20 mouse cellular contexts compared by ENCODE assay signal in the genomic region with DNA sequence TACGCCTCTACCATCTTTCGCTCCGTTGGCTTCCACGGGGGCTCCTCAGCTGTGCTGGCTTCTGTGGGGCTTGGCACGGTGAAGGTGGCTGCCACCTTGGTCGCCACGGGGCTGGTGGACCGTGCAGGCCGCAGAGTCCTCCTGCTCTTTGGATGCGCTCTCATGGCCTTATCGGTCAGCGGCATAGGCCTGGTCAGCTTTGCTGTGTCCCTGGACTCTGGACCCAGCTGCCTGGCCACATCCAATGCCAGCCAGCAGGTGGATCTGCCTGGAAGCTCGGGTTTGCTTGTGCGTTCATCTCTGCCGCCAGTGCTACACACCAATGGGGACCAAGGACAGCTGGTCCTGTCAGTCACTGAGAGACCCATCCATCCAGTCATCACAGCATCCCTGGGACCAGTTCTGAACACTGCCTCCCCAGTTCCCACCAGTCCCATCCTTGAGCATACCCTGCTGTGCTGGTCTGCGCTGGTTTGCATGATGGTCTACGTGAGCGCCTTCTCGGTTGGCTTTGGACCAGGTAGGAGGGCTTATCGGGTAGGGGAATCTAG. TPM values are rescaled to one million over a fixed set of nuclear protein-coding genes. Genes with fewer than 3 reads are reported as not detected.
DNase-seq lines count a peak whose midpoint lies in the region; ATAC-seq and TF ChIP-seq lines count a peak whose summit lies in the region.
"Had no signal": no experiment of that assay in that cellular context is flagged by ENCODE, and none has a peak within 500 bp of the region (broad histone marks: within the 10 kb centered on the region; RNA-seq: fewer than 3 reads in every experiment).

No protein-coding gene starts in this region.

- H3K9ac ChIP-seq in forebrain, embryonic 14.5 days (ENCODE audit: low read length) = no peak overlapping the region
- H3K9ac ChIP-seq in limb, embryonic 13.5 days = no peak overlapping the region
- H3K9ac ChIP-seq: forebrain, embryonic 13.5 days; hindbrain, embryonic 13.5 days had no signal

- no peaks in the 10 kb centered on the region for H3K9me3 ChIP-seq in forebrain, embryonic 10.5 days
- no peaks in the 10 kb centered on the region for H3K9me3 ChIP-seq in forebrain, embryonic 14.5 days (replicated peaks; ENCODE audit: control insufficient read depth, low read length)
- H3K9me3 ChIP-seq in limb, embryonic 13.5 days = no peaks in the 10 kb centered on the region
- no peaks in the 10 kb centered on the region for H3K9me3 ChIP-seq in limb, embryonic 10.5 days (replicated peaks)
- H3K9me3 ChIP-seq: forebrain, embryonic 13.5 days; hindbrain, embryonic 13.5 days had no signal

- H3K27me3 ChIP-seq in forebrain, embryonic 10.5 days (ENCODE audit: poor library complexity, severe bottlenecking) = no peaks in the 10 kb centered on the region
- no peaks in the 10 kb centered on the region for H3K27me3 ChIP-seq in forebrain, embryonic 14.5 days (replicated peaks; ENCODE audit: control insufficient read depth, insufficient read depth, low read length)
- no peaks in the 10 kb centered on the region for H3K27me3 ChIP-seq in limb, embryonic 13.5 days
- H3K27me3 ChIP-seq in limb, embryonic 10.5 days (ENCODE audit: low read depth, poor library complexity, severe bottlenecking) = peaks cover 15% of the 10 kb centered on the region; the same call in 1 of the 2 replicates
- H3K27me3 ChIP-seq in thymus, adult 2 months (ENCODE audit: control insufficient read depth, insufficient read depth, low read length) = no peaks in the 10 kb centered on the region
- H3K27me3 ChIP-seq: forebrain, embryonic 13.5 days; Patski had no signal

- DNase-seq in forebrain, embryonic 10.5 days (ENCODE audit: extremely low spot score, low spot score) = no peak
- DNase-seq in forebrain, embryonic 14.5 days (ENCODE audit: low spot score) = no peak
- DNase-seq in limb, embryonic 10.5 days (ENCODE audit: low spot score) = no peak
- no peak for DNase-seq in thymus, adult 2 months
- no peak for DNase-seq in thymus, postnatal 25 days
- DNase-seq in layer of hippocampus, postnatal 14 days (ENCODE audit: low spot score in 2 of 2) = no peak
- DNase-seq: adrenal gland, postnatal 14 days; cerebellum, adult 11-12 months; cerebellum, adult 9-10 months; cerebellum, postnatal 36 days; gastrocnemius, adult 2 months; gastrocnemius, postnatal 25 days; heart, postnatal 10 days; heart, postnatal 4 days had no signal

- no peaks in the 10 kb centered on the region; the same call in 1 of the 2 replicates for H3K36me3 ChIP-seq in forebrain, embryonic 10.5 days (replicated peaks)
- H3K36me3 ChIP-seq in forebrain, embryonic 14.5 days (ENCODE audit: control insufficient read depth, insufficient read depth, low read length) = no peaks in the 10 kb centered on the region
- peaks cover 39% of the 10 kb centered on the region for H3K36me3 ChIP-seq in limb, embryonic 13.5 days
- no peaks in the 10 kb centered on the region for H3K36me3 ChIP-seq in limb, embryonic 10.5 days
- H3K36me3 ChIP-seq in thymus, adult 2 months (ENCODE audit: control insufficient read depth, insufficient read depth, low read length) = no peaks in the 10 kb centered on the region
- H3K36me3 ChIP-seq: hindbrain, embryonic 13.5 days had no signal

- H3K27ac ChIP-seq in forebrain, embryonic 10.5 days = 0 out of 2 replicates have a peak overlapping the region, but pooled peaks have one; percentile 5
- no peak overlapping the region for H3K27ac ChIP-seq in forebrain, embryonic 14.5 days (ENCODE audit: low read depth, low read length)
- H3K27ac ChIP-seq in limb, embryonic 13.5 days = no peak overlapping the region
- H3K27ac ChIP-seq in limb, embryonic 10.5 days = no peak overlapping the region
- no peak overlapping the region for H3K27ac ChIP-seq in thymus, adult 2 months (ENCODE audit: control insufficient read depth, insufficient read depth, low read length)
- H3K27ac ChIP-seq: forebrain, embryonic 13.5 days; gastrocnemius, adult 2 months; hindbrain, embryonic 13.5 days had no signal

- ATAC-seq in forebrain, embryonic 14.5 days = no peak
- ATAC-seq in limb, embryonic 13.5 days (ENCODE audit: low FRiP score, low read depth) = peak; percentile 45; the same call in 1 of the 2 replicates
- ATAC-seq: activated CD4-positive, CD25-positive, alpha-beta regulatory T cell, adult 4 months; forebrain, embryonic 13.5 days; Patski had no signal

- H3K4me2 ChIP-seq in forebrain, embryonic 14.5 days (ENCODE audit: low read length) = no peak overlapping the region
- no peak overlapping the region for H3K4me2 ChIP-seq in limb, embryonic 13.5 days (replicated peaks)
- H3K4me2 ChIP-seq: forebrain, embryonic 13.5 days; hindbrain, embryonic 13.5 days had no signal

- no peak overlapping the region for H3K4me3 ChIP-seq in forebrain, embryonic 10.5 days
- no peak overlapping the region for H3K4me3 ChIP-seq in forebrain, embryonic 14.5 days (ENCODE audit: low read depth, low read length)
- no peak overlapping the region for H3K4me3 ChIP-seq in limb, embryonic 13.5 days
- H3K4me3 ChIP-seq in limb, embryonic 10.5 days = no peak overlapping the region
- no peak overlapping the region for H3K4me3 ChIP-seq in thymus, adult 2 months (ENCODE audit: control insufficient read depth, insufficient read depth, low read length)
- H3K4me3 ChIP-seq: forebrain, embryonic 13.5 days; gastrocnemius, adult 2 months; hindbrain, embryonic 13.5 days had no signal

- H3K4me1 ChIP-seq in forebrain, embryonic 10.5 days = peaks cover 31% of the 10 kb centered on the region
- 0 out of 2 replicates have a peak, but pooled peaks cover 2% of the 10 kb centered on the region for H3K4me1 ChIP-seq in forebrain, embryonic 14.5 days (ENCODE audit: control insufficient read depth, insufficient read depth, low read length)
- peaks cover 18% of the 10 kb centered on the region for H3K4me1 ChIP-seq in limb, embryonic 13.5 days
- H3K4me1 ChIP-seq in limb, embryonic 10.5 days = peaks cover 25% of the 10 kb centered on the region
- H3K4me1 ChIP-seq in thymus, adult 2 months (replicated peaks; ENCODE audit: control insufficient read depth, insufficient read depth, low read length) = peaks cover 7% of the 10 kb centered on the region; the same call in 1 of the 2 replicates

- TF ChIP-seq CTCF in thymus, adult 2 months (IDR thresholded peaks at IDR 0.05; ENCODE audit: borderline replicate concordance, control insufficient read depth, extremely low read depth, insufficient read depth, low read length, poor library complexity) = 0 out of 2 replicates have a peak, but pooled peaks have one; percentile 13

- no peak for TF ChIP-seq POLR2A in thymus, adult 2 months (IDR thresholded peaks at IDR 0.05; ENCODE audit: control insufficient read depth, extremely low read depth, insufficient read depth, low read length, poor library complexity)

- 94% methylated on average over 20 of the region's 20 CpGs for WGBS in forebrain, embryonic 10.5 days
- 94% methylated on average over 20 of the region's 20 CpGs for whole genome bisulfite sequencing in forebrain, embryonic 14.5 days
- WGBS in limb, embryonic 13.5 days = 94% methylated on average over 20 of the region's 20 CpGs
- WGBS in limb, embryonic 10.5 days = 95% methylated on average over 20 of the region's 20 CpGs
- WGBS in thymus, adult 2 months = 99% methylated on average over 20 of the region's 20 CpGs

RNA-seq across cellular contexts. Expression of gene Slc2a10, which starts 11.7 kb away (rescaled TPM):
- polyA plus RNA-seq in forebrain, embryonic 10.5 days (2016; fragmentation: Nextera tagmentation; extraction: Ambion mirVana) = 4.6 and 5.9 TPM in 2 replicates
- 1.2 and 1.8 TPM in 2 replicates for polyA plus RNA-seq in forebrain, embryonic 14.5 days (2014; fragmentation: Nextera tagmentation; extraction: Ambion mirVana)
- 11.0 and 12.6 TPM in 2 replicates for polyA plus RNA-seq in limb, embryonic 13.5 days (2015; fragmentation: Nextera tagmentation; extraction: Ambion mirVana)
- 3.0 and 4.6 TPM in 2 replicates for polyA plus RNA-seq in limb, embryonic 10.5 days (2016; fragmentation: Nextera tagmentation; extraction: Ambion mirVana)
- 0.75 and 1.00 TPM in 2 replicates for polyA plus RNA-seq in thymus, adult 2 months (2012; rRNA removed)
- 1 to 10 TPM; 1.0 to 1.1 TPM for total RNA-seq in layer of hippocampus, postnatal 14 days (2021)
- total RNA-seq: CH12.LX had no signal
- polyA plus RNA-seq: activated CD4-positive, CD25-positive, alpha-beta regulatory T cell, adult 4 months; Patski had no signal

RNA-seq across cellular contexts. Expression of gene Trp53rka, which starts 22.1 kb away (rescaled TPM):
- polyA plus RNA-seq in forebrain, embryonic 10.5 days (2016; fragmentation: Nextera tagmentation; extraction: Ambion mirVana) = 55.3 and 59.3 TPM in 2 replicates
- 37.0 and 45.0 TPM in 2 replicates for polyA plus RNA-seq in forebrain, embryonic 14.5 days (2014; fragmentation: Nextera tagmentation; extraction: Ambion mirVana)
- 44.8 and 45.0 TPM in 2 replicates for polyA plus RNA-seq in limb, embryonic 13.5 days (2015; fragmentation: Nextera tagmentation; extraction: Ambion mirVana)
- 55.9 and 56.1 TPM in 2 replicates for polyA plus RNA-seq in limb, embryonic 10.5 days (2016; fragmentation: Nextera tagmentation; extraction: Ambion mirVana)
- polyA plus RNA-seq in thymus, adult 2 months (2012; rRNA removed) = 32.2 and 34.8 TPM in 2 replicates
- total RNA-seq in layer of hippocampus, postnatal 14 days (2021) = 10 to 100 TPM; 16.8 to 19.9 TPM

RNA-seq across cellular contexts. Expression of gene Slc13a3, which starts 42.2 kb away (rescaled TPM):
- polyA plus RNA-seq in forebrain, embryonic 10.5 days (2016; fragmentation: Nextera tagmentation; extraction: Ambion mirVana) = 0.69 and 0.77 TPM in 2 replicates
- 5.8 and 8.6 TPM in 2 replicates for polyA plus RNA-seq in forebrain, embryonic 14.5 days (2014; fragmentation: Nextera tagmentation; extraction: Ambion mirVana)
- polyA plus RNA-seq in limb, embryonic 13.5 days (2015; fragmentation: Nextera tagmentation; extraction: Ambion mirVana) = 0.13 and 0.15 TPM in 2 replicates
- polyA plus RNA-seq in limb, embryonic 10.5 days (2016; fragmentation: Nextera tagmentation; extraction: Ambion mirVana) = 0.24 TPM in 1 of 2 replicates, not detected in the other
- polyA plus RNA-seq in thymus, adult 2 months (2012; rRNA removed) = 2.1 and 2.2 TPM in 2 replicates
- 10 to 100 TPM; 13.0 to 19.6 TPM for total RNA-seq in layer of hippocampus, postnatal 14 days (2021)
- total RNA-seq: CH12.LX had no signal
- polyA plus RNA-seq: activated CD4-positive, CD25-positive, alpha-beta regulatory T cell, adult 4 months had no signal
